8 mouse cellular contexts compared by ENCODE assay signal in the genomic region with DNA sequence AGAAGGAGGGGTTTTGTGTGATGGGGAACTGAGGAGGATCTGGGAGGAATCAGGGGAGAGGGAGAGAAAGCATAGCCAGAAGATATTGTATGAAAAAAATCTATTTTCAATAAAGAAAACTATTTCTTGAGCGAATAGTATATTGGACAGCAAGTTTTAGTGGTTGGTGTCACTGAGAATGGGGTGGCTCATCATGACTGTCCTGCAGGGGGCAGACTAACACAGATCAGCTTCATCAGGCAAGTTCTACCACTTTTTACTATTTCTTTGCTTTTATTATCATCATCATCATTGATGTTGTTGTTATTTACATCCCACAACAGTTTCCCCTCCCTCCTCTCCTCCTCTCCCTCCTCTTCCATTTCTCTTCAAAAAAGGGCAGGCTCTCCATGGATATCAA. TPM values are rescaled to one million over a fixed set of nuclear protein-coding genes. Genes with fewer than 3 reads are reported as not detected.
DNase-seq lines count a peak whose midpoint lies in the region; ATAC-seq and TF ChIP-seq lines count a peak whose summit lies in the region.

No protein-coding gene starts in this region.

- no peaks in the 10 kb centered on the region for H3K4me1 ChIP-seq in hindbrain, postnatal 0 days (ENCODE audit: insufficient read depth, low read length)
- H3K4me1 ChIP-seq in hindbrain, embryonic 13.5 days (replicated peaks) = no peaks in the 10 kb centered on the region

- H3K27me3 ChIP-seq in hindbrain, postnatal 0 days (ENCODE audit: insufficient read depth, low read length) = no peaks in the 10 kb centered on the region
- no peaks in the 10 kb centered on the region for H3K27me3 ChIP-seq in hindbrain, embryonic 13.5 days

- H3K9me3 ChIP-seq in hindbrain, postnatal 0 days (ENCODE audit: low read length) = no peaks in the 10 kb centered on the region
- H3K9me3 ChIP-seq in hindbrain, embryonic 13.5 days = no peaks in the 10 kb centered on the region

- no peak overlapping the region for H3K27ac ChIP-seq in hindbrain, postnatal 0 days
- no peak overlapping the region for H3K27ac ChIP-seq in hindbrain, embryonic 13.5 days

- no peaks in the 10 kb centered on the region for H3K36me3 ChIP-seq in hindbrain, postnatal 0 days (ENCODE audit: insufficient read depth, low read length)
- no peaks in the 10 kb centered on the region for H3K36me3 ChIP-seq in hindbrain, embryonic 13.5 days

- no peak for DNase-seq in hindbrain, postnatal 0 days (ENCODE audit: low spot score)
- peak; percentile 32 for DNase-seq in CD4-positive helper T cell, adult 2 months (ENCODE audit: low read depth, low spot score)
- DNase-seq in T-cell, adult 2 months (ENCODE audit: low spot score) = peak; percentile 27
- DNase-seq in kidney, postnatal 14 days = peak; percentile 37
- peak; percentile 41 for DNase-seq in thymus, postnatal 0 days (ENCODE audit: low spot score)
- no peak for DNase-seq in cerebellum, adult 9-11 months
- no peak for DNase-seq in right cerebral cortex, postnatal 14 days

- no peak for ATAC-seq in hindbrain, postnatal 0 days
- no peak for ATAC-seq in hindbrain, embryonic 13.5 days (ENCODE audit: low FRiP score)

- H3K4me2 ChIP-seq in hindbrain, postnatal 0 days (ENCODE audit: low read depth, low read length) = no peak overlapping the region
- H3K4me2 ChIP-seq in hindbrain, embryonic 13.5 days = no peak overlapping the region

- H3K9ac ChIP-seq in hindbrain, postnatal 0 days (replicated peaks; ENCODE audit: low read length) = no peak overlapping the region
- H3K9ac ChIP-seq in hindbrain, embryonic 13.5 days = no peak overlapping the region

- WGBS in hindbrain, postnatal 0 days = 75% methylated on average over 1 of the region's 1 CpGs
- 88% methylated on average over 1 of the region's 1 CpGs for WGBS in hindbrain, embryonic 13.5 days

- H3K4me3 ChIP-seq in hindbrain, postnatal 0 days (ENCODE audit: low read length) = no peak overlapping the region
- H3K4me3 ChIP-seq in hindbrain, embryonic 13.5 days = no peak overlapping the region

- TF ChIP-seq CTCF in hindbrain, postnatal 0 days (IDR thresholded peaks at IDR 0.05; ENCODE audit: low read depth) = peak; percentile 61

RNA-seq across cellular contexts. Expression of gene Gtf2a1, which starts 34.7 kb away (rescaled TPM):
- 25.0 and 25.6 TPM in 2 replicates for total RNA-seq in hindbrain, postnatal 0 days (2014; rRNA removed)
- polyA plus RNA-seq in hindbrain, postnatal 0 days (2015; fragmentation: Nextera tagmentation; extraction: Ambion mirVana) = 35.2 and 35.9 TPM in 2 replicates
- 74.1 and 77.0 TPM in 2 replicates for polyA plus RNA-seq in hindbrain, embryonic 13.5 days (2015; fragmentation: Nextera tagmentation; extraction: Ambion mirVana)
- polyA plus RNA-seq in thymus, postnatal 0 days (2015; fragmentation: Nextera tagmentation; extraction: Ambion mirVana) = 31.0 and 36.6 TPM in 2 replicates

Comparison
In these comparisons a context has a peak if more than half of its experiments do, and no peak if none do; other contexts are left out.
1. DNase-seq: peak in CD4-positive helper T cell, adult 2 months (single experiment), T-cell, adult 2 months (single experiment), kidney, postnatal 14 days (single experiment) and thymus, postnatal 0 days (single experiment); none in hindbrain, postnatal 0 days (single experiment), cerebellum, adult 9-11 months (single experiment) and right cerebral cortex, postnatal 14 days (single experiment).